Mouse (Mus musculus) myocyte (in vitro differentiated cells): ENCODE measurements at regions not wholly inside any gene's neighbourhood (a gene's known extent, or its start where the extent isn't known, plus 50 kb on each side); places are given as distances from the start of the nearest gene placed in this dataset.

Experiments
- MYOD1 ChIP-seq, 3 experiments: IDR thresholded peaks; one replicate each; pipeline ENCODE4 v1.6.1; 2011; ENCODE audit warnings: control low read depth in 2 of 3, low read depth in 2 of 3, mild to moderate bottlenecking in 2 of 3, moderate library complexity in 1 of 3; ENCODE audit not compliant: insufficient read length in 2 of 3, control insufficient read depth in 1 of 3
- POLR2A ChIP-seq: IDR thresholded peaks from one replicate; pipeline ENCODE4 v1.6.1; 2011; ENCODE audit warnings: low read depth, mild to moderate bottlenecking, control low read depth, moderate library complexity; ENCODE audit not compliant: insufficient read length

GRCm38 (mm10) chr12:69500600-69501345, 82.1 kb downstream of the Vcpkmt start:
- TF ChIP-seq POLR2A (peak; percentile 11), MYOD1 (IDR thresholded peaks at IDR 0.05; ENCODE audit: control insufficient read depth in 1 of 3, insufficient read length in 2 of 3, low read depth in 2 of 3) (no peak)
